Mouse (Mus musculus): ENCODE data around the gene Gtf3c1. TPM values are rescaled to one million over a fixed set of nuclear protein-coding genes. Genes with fewer than 3 reads are reported as not detected.
A peak's percentile ranks its signal among the peaks of the same experiment; 100 is the strongest.
"Not testable (repeated sequence)": the region's sequence is repeated elsewhere in the genome, so short reads cannot be mapped to it uniquely, and the experiment has no call there.

Gene Gtf3c1
- polyA plus RNA-seq, 1 experiment from 2014 or later: 15.6 TPM

DNA sequence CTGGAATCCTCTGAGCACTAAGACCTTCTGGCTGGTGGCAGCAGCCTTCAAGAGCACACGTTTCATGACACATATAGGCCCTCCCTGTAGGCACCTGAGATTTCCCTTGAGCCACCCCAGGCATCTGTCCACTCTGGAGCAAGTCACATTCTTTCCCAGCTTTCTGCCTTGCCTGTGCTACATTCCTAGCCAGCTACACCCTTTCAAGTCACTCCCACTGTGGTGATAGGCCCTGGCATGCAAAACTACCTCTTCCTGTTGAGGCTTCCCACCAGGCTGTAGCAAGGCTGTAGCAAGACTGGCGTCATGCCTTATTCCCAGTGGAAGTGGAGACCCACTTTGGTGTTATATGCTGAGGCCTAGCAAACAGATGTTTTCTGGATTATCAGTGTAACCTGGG lies 9.1 kb upstream of the Gtf3c1 start:
- H3K4me2 ChIP-seq (ENCODE audit: low read length): no peak overlapping the region
- H3K27me3 ChIP-seq (ENCODE audit: insufficient read depth, low read length): no peaks in the 10 kb centered on the region
- H3K9ac ChIP-seq (ENCODE audit: low read depth, low read length): no peak overlapping the region
- peak; percentile 25 for DNase-seq (ENCODE audit: low spot score)
- 72% methylated on average over 2 of the region's 2 CpGs for WGBS
- no peak for ATAC-seq (replicated peaks; ENCODE audit: low FRiP score, low read depth)
- H3K9me3 ChIP-seq (replicated peaks; ENCODE audit: low read length): no peaks in the 10 kb centered on the region
- H3K4me1 ChIP-seq (replicated peaks; ENCODE audit: insufficient read depth, low read length): 0 out of 2 replicates have a peak, but pooled peaks cover 5% of the 10 kb centered on the region
- H3K4me3 ChIP-seq (replicated peaks; ENCODE audit: low read depth, low read length): no peak overlapping the region
- no peaks in the 10 kb centered on the region for H3K36me3 ChIP-seq (ENCODE audit: insufficient read depth, low read length)
- H3K27ac ChIP-seq: no peak overlapping the region
- no peak for TF ChIP-seq CTCF (IDR thresholded peaks at IDR 0.05; ENCODE audit: low read depth)

DNA sequence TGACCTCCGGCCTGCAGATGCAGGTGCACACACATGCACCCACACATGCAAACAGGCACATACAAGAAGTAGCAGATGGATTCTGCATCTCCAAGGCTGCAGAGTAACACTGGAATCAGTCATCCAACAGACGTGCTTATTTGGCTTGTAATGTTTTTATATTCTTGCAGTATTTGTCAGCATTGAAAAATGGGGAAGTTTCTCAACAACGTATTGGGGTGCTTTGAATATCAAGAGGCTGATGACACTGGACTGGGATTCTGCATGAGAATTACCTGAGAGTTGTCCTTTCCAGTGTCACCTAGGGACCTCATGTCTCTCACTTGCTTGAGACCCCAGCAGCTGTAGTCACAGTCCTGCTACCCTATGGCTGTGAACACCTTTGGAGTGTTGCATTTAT lies 7.2 kb upstream of the Gtf3c1 start:
- H3K27ac ChIP-seq: no peak overlapping the region
- no peak overlapping the region for H3K4me2 ChIP-seq (ENCODE audit: low read length)
- DNase-seq (ENCODE audit: low spot score) (no peak), ATAC-seq (replicated peaks; ENCODE audit: low FRiP score, low read depth) (no peak)
- H3K9me3 ChIP-seq (replicated peaks; ENCODE audit: low read length): no peaks in the 10 kb centered on the region
- H3K9ac ChIP-seq (ENCODE audit: low read depth, low read length): no peak overlapping the region
- no peak overlapping the region for H3K4me3 ChIP-seq (replicated peaks; ENCODE audit: low read depth, low read length)
- H3K36me3 ChIP-seq (ENCODE audit: insufficient read depth, low read length): no peaks in the 10 kb centered on the region
- no peaks in the 10 kb centered on the region for H3K27me3 ChIP-seq (ENCODE audit: insufficient read depth, low read length)
- no peak for TF ChIP-seq CTCF (IDR thresholded peaks at IDR 0.05; ENCODE audit: low read depth)
- 0 out of 2 replicates have a peak, but pooled peaks cover 5% of the 10 kb centered on the region for H3K4me1 ChIP-seq (replicated peaks; ENCODE audit: insufficient read depth, low read length)
- 85% methylated on average over 3 of the region's 3 CpGs for WGBS

DNA sequence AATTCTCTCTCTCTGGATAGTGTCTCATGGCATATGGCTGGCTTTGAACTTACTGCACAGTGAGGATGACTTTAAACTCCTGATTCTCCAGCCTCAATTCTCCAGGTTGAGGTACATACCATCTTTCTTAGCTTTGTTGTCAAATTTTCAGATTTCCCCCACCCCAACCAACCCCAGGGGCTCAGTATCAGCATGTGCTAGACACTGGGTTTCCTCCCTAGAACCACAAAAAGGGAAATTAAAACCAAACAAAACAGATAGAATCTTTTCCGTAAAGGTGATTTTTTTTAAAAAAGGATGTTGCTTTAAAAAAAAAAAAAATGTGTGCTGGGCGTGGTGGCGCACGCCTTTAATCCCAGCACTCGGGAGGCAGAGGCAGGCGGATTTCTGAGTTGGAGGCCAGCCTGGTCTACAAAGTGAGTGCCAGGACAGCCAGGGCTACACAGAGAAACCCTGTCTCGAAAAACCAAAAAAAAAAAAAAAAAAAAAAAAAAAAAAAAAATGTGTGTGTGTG lies 6.0 kb upstream of the Gtf3c1 start:
- H3K4me1 ChIP-seq (replicated peaks; ENCODE audit: insufficient read depth, low read length); H3K4me2 ChIP-seq (ENCODE audit: low read length); H3K36me3 ChIP-seq (ENCODE audit: insufficient read depth, low read length); DNase-seq (ENCODE audit: low spot score); H3K4me3 ChIP-seq (replicated peaks; ENCODE audit: low read depth, low read length); H3K27ac ChIP-seq; H3K9me3 ChIP-seq (replicated peaks; ENCODE audit: low read length); H3K27me3 ChIP-seq (ENCODE audit: insufficient read depth, low read length); ATAC-seq (replicated peaks; ENCODE audit: low FRiP score, low read depth); H3K9ac ChIP-seq (ENCODE audit: low read depth, low read length): not testable (repeated sequence)
- 92% methylated on average over 7 of the region's 7 CpGs for WGBS

DNA sequence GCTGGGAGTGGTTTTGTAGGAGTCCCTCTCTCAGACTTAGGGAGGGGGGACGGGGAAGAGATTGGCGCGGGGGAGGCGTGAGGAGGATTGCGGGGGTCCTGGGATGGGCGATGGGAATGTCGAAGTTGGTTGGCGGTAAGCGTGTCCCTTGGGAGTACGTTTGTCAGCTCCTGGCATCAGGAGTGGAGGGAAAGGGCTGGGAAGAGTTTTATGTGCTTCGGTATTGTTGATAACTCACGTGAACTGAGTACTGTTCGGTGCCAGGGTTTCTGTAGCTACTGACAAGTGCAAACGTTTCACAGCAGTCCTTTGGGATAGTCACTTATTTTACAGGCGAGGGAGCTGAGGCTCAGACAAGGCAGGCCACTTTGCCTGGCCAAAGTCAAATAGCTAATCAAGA lies 520 bp upstream of the Gtf3c1 start:
- peaks cover 25% of the 10 kb centered on the region for H3K4me1 ChIP-seq (replicated peaks; ENCODE audit: insufficient read depth, low read length)
- peak overlapping the region; percentile 84 for H3K4me3 ChIP-seq (replicated peaks; ENCODE audit: low read depth, low read length)
- H3K9me3 ChIP-seq (replicated peaks; ENCODE audit: low read length): no peaks in the 10 kb centered on the region
- no peak for TF ChIP-seq CTCF (IDR thresholded peaks at IDR 0.05; ENCODE audit: low read depth)
- H3K27ac ChIP-seq: no peak overlapping the region; the same call in 1 of the 2 replicates
- H3K4me2 ChIP-seq (ENCODE audit: low read length): peak overlapping the region; percentile 76
- under 1% methylated on average over 15 of the region's 15 CpGs for WGBS
- peaks cover 3% of the 10 kb centered on the region; the same call in 1 of the 2 replicates for H3K36me3 ChIP-seq (ENCODE audit: insufficient read depth, low read length)
- no peaks in the 10 kb centered on the region for H3K27me3 ChIP-seq (ENCODE audit: insufficient read depth, low read length)
- peak; percentile 40 for DNase-seq (ENCODE audit: low spot score)
- ATAC-seq (replicated peaks; ENCODE audit: low FRiP score, low read depth): no peak
- H3K9ac ChIP-seq (ENCODE audit: low read depth, low read length): peak overlapping the region; percentile 79

- peaks cover 12% of the 10 kb centered on the region for H3K36me3 ChIP-seq (ENCODE audit: insufficient read depth, low read length)
- WGBS: under 1% methylated on average over 24 of the region's 24 CpGs
- no peaks in the 10 kb centered on the region for H3K27me3 ChIP-seq (ENCODE audit: insufficient read depth, low read length)
- H3K9ac ChIP-seq (ENCODE audit: low read depth, low read length): peak overlapping the region; percentile 84
- H3K27ac ChIP-seq: peak overlapping the region; percentile 94
- peak overlapping the region; percentile 79 for H3K4me2 ChIP-seq (ENCODE audit: low read length)
- DNase-seq (ENCODE audit: low spot score) (peak; percentile 67), ATAC-seq (replicated peaks; ENCODE audit: low FRiP score, low read depth) (peak; percentile 83)
- peak; percentile 37; the same call in 1 of the 2 replicates for TF ChIP-seq CTCF (IDR thresholded peaks at IDR 0.05; ENCODE audit: low read depth)
- peak overlapping the region; percentile 84 for H3K4me3 ChIP-seq (replicated peaks; ENCODE audit: low read depth, low read length)
- H3K9me3 ChIP-seq (replicated peaks; ENCODE audit: low read length): no peaks in the 10 kb centered on the region
- H3K4me1 ChIP-seq (replicated peaks; ENCODE audit: insufficient read depth, low read length): peaks cover 25% of the 10 kb centered on the region
Measured at GRCm38 (mm10) chr7:125707186-125707585, 394 bp downstream of the Gtf3c1 start.

- Histone ChIP-seq H3K27me3 (ENCODE audit: insufficient read depth, low read length) (no peaks in the 10 kb centered on the region), H3K9me3 (replicated peaks; ENCODE audit: low read length) (no peaks in the 10 kb centered on the region; the same call in 1 of the 2 replicates), H3K4me2 (ENCODE audit: low read length) (no peak overlapping the region), H3K36me3 (ENCODE audit: insufficient read depth, low read length) (peaks cover 50% of the 10 kb centered on the region), H3K4me3 (replicated peaks; ENCODE audit: low read depth, low read length) (no peak overlapping the region), H3K9ac (ENCODE audit: low read depth, low read length) (no peak overlapping the region), H3K27ac (no peak overlapping the region), H3K4me1 (replicated peaks; ENCODE audit: insufficient read depth, low read length) (peaks cover 20% of the 10 kb centered on the region)
- TF ChIP-seq CTCF (IDR thresholded peaks at IDR 0.05; ENCODE audit: low read depth): no peak
- ATAC-seq (replicated peaks; ENCODE audit: low FRiP score, low read depth) (no peak), DNase-seq (ENCODE audit: low spot score) (no peak)
- WGBS: 92% methylated on average over 1 of the region's 1 CpGs
Measured at GRCm38 (mm10) chr7:125702791-125703190, 4.8 kb downstream of the Gtf3c1 start.

GRCm38 (mm10) chr7:125694056-125694455 lies 13.5 kb downstream of the Gtf3c1 start:
- TF ChIP-seq CTCF (IDR thresholded peaks at IDR 0.05; ENCODE audit: low read depth): no peak
- no peaks in the 10 kb centered on the region; the same call in 1 of the 2 replicates for H3K9me3 ChIP-seq (replicated peaks; ENCODE audit: low read length)
- H3K4me2 ChIP-seq (ENCODE audit: low read length): no peak overlapping the region
- H3K4me3 ChIP-seq (replicated peaks; ENCODE audit: low read depth, low read length): no peak overlapping the region
- ATAC-seq (replicated peaks; ENCODE audit: low FRiP score, low read depth) (no peak), DNase-seq (ENCODE audit: low spot score) (no peak)
- no peak overlapping the region for H3K9ac ChIP-seq (ENCODE audit: low read depth, low read length)
- H3K36me3 ChIP-seq (ENCODE audit: insufficient read depth, low read length): peaks cover 96% of the 10 kb centered on the region
- H3K27me3 ChIP-seq (ENCODE audit: insufficient read depth, low read length): no peaks in the 10 kb centered on the region
- no peak overlapping the region for H3K27ac ChIP-seq
- 63% methylated on average over 5 of the region's 5 CpGs for WGBS
- H3K4me1 ChIP-seq (replicated peaks; ENCODE audit: insufficient read depth, low read length): no peaks in the 10 kb centered on the region

Data from kidney, postnatal 0 days (tissue).